Mouse (Mus musculus) testis, adult 2 months (tissue): ENCODE results near the gene Trp73.

Experiments
- CTCF ChIP-seq: fragments of 200-500 bp; IDR thresholded peaks from 2 replicates; pipeline ENCODE4 v1.5.1; 2012; ENCODE audit warnings: low read depth, mild to moderate bottlenecking, inconsistent platforms, low read length, moderate library complexity; ENCODE audit not compliant: control insufficient read depth, insufficient read depth, insufficient replicate concordance
- POLR2A ChIP-seq: fragments of 200-500 bp; IDR thresholded peaks from 2 replicates; pipeline ENCODE4 v1.6.1; 2012; ENCODE audit warnings: low read depth, mild to moderate bottlenecking, inconsistent platforms, low read length, moderate library complexity; ENCODE audit not compliant: control insufficient read depth

DNA sequence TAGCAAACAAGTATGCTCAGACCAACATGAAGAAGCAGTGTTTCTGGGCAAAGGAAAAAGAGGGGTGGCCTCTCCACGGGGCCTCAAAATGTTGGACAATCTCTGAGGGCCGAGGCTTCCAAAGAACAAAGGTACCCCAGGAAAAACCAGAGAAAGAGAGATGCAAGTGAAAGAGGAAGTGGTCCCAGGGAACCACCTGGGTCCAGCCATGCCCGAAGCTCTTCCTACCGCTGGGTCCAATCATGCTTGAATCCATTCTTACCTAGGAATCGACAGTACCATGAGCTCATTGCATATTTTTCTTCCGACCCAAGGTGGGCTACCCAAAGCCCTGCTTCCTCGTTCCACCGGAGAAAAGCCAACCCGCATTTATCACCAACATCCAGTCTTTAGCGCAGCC lies 36.1 kb downstream of the Trp73 start:
- TF ChIP-seq CTCF, result no peak
- TF ChIP-seq POLR2A, result no peak
